Mouse (Mus musculus) liver, adult (tissue): ENCODE results near the gene Napa.

ENCODE experiments used
- GATA4 ChIP-seq: IDR thresholded peaks from 2 replicates; pipeline ENCODE4 v1.6.1; 2014; ENCODE audit warnings: mild to moderate bottlenecking, low read length; ENCODE audit not compliant: insufficient replicate concordance

Napa gene

GRCm38 (mm10) chr7:16098021-16099017 lies at the start of gene Napa:
Gene Napa (plus strand): TSS chr7:16098458.
- no peak for TF ChIP-seq GATA4

DNA sequence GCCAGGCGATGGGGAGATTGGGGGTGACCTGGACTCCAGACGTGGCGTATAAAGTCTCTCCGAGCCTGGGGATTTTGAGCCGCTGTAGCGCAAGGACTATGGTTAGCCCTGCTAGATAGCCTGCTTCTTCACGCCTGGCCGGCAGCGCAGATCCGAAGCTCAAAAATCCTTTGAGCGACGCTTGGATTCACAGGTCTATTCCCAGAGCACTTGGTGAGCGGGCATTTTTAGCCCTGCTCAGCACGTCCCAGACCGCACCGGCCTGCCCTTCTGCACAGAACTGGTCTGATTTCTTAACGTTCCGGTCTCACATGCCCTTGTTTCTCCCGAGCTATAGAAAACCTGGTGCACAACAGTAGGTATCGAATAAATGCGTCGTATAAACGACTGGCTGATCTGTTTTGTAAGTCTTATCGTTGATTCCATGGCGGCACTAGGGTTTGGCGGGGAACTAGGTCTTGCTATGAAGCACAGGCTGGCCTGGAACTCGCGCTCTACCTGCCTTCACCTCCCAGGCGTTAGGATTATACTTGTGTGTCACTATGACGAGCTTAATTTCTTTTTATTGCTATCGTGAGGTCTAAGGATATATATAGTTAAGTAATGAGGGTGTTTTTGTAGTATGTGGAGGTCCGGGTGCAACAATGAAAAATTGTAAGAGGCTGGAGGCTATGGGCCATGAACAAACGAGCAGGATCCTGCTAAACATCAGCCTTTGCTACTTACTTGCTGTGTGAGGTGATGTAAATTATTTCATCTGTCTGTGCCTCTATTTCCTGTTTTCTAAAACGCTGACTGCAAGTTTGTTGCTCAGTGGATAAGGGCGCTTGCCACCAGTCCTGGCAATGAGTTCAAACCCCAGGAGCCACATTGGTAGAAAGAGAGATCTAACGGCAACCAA lies 49.3 kb upstream of the Napa start:
- no peak for TF ChIP-seq GATA4

DNA sequence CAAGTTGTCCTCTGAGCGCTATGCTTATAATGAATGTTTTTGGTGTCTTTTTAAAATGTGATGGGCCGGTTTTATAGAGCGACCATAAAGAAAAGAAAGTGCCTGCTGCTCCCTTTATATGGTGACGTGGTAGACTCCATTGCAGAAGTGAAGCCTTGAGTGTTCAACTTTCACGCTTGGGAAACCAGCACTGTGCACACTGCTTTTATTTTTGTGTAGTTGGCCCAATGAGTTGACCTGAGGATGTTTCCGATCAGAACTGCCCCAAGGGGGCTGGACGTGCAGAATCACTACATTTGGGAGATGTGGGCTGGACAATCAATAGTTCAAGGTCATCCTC lies 48.7 kb upstream of the Napa start:
- no peak for TF ChIP-seq GATA4

- no peak for TF ChIP-seq GATA4
Observed at GRCm38 (mm10) chr7:16050600-16050999, 47.7 kb upstream of the Napa start.

GRCm38 (mm10) chr7:16051883-16052595 lies 46.2 kb upstream of the Napa start:
- TF ChIP-seq GATA4, result no peak; the same call in 1 of the 2 replicates

GRCm38 (mm10) chr7:16052684-16053083 lies 45.6 kb upstream of the Napa start:
- peak; percentile 90; the same call in 1 of the 2 replicates for TF ChIP-seq GATA4

GRCm38 (mm10) chr7:16053105-16053504 lies 45.2 kb upstream of the Napa start:
- TF ChIP-seq GATA4, result no peak

DNA sequence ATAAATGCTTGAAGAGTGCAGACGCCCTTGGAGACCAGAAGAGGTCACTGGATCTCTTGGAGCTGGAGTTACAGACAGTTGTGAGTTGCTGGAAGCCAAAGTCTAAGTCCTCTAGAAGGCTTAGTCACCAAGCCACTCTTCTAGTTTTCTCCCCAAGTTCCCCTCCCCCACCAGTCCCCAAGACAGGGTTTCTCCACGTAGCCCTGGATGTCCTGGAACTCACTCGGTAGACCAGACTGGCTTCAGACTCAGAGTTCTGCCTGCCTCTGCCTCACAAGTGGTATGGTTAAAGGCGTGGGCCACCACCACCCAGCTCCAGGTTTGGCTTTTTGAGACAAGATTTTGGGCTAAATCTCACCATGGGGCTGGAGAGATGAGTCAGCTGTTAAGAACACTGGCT lies 43.3 kb upstream of the Napa start:
- TF ChIP-seq GATA4, result no peak

- TF ChIP-seq GATA4, result no peak
Observed at GRCm38 (mm10) chr7:16055665-16056064, 42.6 kb upstream of the Napa start.

DNA sequence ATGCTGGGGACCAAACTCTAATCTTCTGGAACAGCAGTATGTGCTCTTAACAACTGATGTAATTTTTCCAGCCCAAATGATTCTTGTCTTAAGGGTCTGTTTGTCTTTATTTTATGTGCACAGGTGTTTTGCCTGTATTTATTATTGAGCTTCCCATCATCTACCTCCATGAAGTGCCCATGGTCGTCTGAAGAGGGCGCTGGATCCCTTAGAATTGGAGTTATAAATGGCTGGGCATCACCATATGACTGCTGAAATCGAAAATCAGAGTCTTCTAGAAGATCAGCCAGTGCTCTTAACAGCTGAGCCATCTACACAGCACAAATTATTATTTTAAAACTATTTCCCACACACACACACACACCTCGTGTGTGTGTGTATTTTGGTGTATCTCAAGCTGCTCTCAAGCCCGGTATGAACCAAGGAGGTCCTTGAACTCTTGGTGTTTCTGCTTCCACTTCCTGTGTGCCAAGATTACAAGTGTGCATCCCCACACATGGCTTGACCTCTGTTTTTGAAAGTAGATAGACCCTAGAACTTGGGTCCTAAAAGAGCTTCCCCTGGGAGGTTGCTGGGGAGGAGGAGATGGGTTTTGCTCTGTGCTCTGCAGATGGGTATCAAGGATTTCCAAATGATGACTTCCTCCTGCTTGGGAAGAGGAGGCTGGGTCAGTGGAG lies 41.7 kb upstream of the Napa start:
- no peak for TF ChIP-seq GATA4

GRCm38 (mm10) chr7:16057136-16057534 lies 41.1 kb upstream of the Napa start:
- TF ChIP-seq GATA4, result no peak

DNA sequence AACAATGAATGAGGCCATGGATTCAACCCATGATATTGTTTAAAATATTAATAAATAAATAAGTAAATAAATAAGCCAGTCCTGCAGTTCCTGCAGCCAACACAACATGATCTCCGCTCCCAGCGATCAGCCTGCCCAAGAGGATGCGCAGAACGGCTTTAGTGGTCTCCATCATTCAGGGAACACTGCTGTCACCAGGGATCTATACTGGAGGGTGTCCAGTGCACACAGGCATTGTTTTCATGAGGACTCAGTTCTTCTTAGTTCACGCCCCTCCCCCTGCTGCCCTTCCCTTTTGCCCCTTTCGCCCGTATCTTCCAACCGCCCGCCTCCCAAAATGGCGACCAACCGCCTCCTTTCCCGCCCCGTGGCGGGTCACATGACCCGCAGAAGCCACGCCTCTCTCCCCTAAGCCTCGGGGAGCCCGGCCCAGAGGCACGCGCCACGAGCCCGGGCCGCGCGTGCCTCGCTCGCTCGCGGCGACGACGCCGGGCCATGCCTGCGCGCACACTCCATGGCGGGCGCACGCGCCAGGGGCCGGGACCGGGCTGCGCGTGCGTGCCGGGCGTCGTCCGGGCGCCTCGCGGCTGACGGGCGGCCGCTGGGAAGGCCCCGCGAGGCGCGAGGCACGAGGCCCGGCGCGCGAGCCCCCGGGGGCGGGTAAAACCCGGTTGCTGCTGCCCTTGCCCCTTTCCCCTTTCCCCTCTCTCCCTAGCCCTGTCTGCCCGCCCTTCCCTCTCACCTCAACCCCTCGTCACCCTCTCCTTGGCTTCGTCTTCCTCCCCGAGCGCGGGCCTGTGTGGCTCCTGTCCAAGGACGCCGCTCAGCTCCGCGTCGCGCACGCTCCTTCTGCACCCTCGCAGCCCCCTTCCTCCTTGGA lies 36.8 kb upstream of the Napa start, which contains the start of gene Zfp541:
Gene Zfp541 (plus strand): TSS at position 596 of the 880 bp plus-strand sequence.
- no peak for TF ChIP-seq GATA4

- no peak for TF ChIP-seq GATA4
Observed at GRCm38 (mm10) chr7:16062099-16062420, 36.2 kb upstream of the Napa start.

DNA sequence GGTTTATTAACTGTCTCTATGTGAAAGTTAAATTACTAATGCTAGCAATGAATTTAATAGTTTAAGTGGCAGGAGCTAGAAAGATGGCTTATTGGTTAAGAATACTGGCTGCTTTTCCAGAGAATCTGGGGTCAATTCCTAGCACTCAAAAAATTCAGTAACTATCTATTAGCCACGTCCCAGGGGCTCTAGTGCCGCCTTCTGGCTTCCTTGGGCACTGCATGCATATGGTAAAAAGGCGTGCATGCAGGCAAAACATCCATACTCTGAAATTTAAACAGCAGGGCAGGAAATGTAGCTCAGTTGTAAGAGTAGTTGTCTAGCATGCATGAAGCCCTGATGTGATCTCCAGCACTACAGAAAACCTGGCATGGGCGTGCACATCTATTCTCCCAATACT lies 34.8 kb upstream of the Napa start:
- TF ChIP-seq GATA4, result no peak

- TF ChIP-seq GATA4, result no peak
Observed at GRCm38 (mm10) chr7:16070846-16071245, 27.4 kb upstream of the Napa start.
